Mouse (Mus musculus) heart, adult 2 months (tissue): Measurements from ENCODE around the gene Ehd1.

Experiments
- CTCF ChIP-seq: fragments of 200-600 bp; IDR thresholded peaks from 2 replicates; pipeline ENCODE4 v1.8.1; 2022; ENCODE audit warnings: antibody characterized with exemption, mild to moderate bottlenecking, moderate library complexity
- EP300 ChIP-seq: fragments of 200-500 bp; IDR thresholded peaks from 2 replicates; pipeline ENCODE4 v1.6.1; 2011; ENCODE audit warnings: low read depth, low read length, control low read depth; ENCODE audit not compliant: insufficient read depth

GRCm38 (mm10) chr19:6273998-6274608 is 2.4 kb upstream of the Ehd1 start:
- TF ChIP-seq CTCF (no peak), EP300 (no peak)
